Mouse (Mus musculus) layer of hippocampus, postnatal 10 days (tissue): ENCODE data around the gene Cldn7. TPM values are rescaled to one million over a fixed set of nuclear protein-coding genes. Genes with fewer than 3 reads are reported as not detected.

Experiments used
- DNase-seq, 2 experiments: peaks; one replicate each; pipeline ENCODE4 v3.0.0; 2021; ENCODE audit warnings: low spot score in 2 of 2
- total RNA-seq, 2 experiments: library from RNA; stranded (reverse); gene quantifications; 2 replicates each; pipeline ENCODE4 v1.2.3; 2021

The Cldn7 gene
- total RNA-seq, 2 experiments from 2014 or later, result not detected

DNA sequence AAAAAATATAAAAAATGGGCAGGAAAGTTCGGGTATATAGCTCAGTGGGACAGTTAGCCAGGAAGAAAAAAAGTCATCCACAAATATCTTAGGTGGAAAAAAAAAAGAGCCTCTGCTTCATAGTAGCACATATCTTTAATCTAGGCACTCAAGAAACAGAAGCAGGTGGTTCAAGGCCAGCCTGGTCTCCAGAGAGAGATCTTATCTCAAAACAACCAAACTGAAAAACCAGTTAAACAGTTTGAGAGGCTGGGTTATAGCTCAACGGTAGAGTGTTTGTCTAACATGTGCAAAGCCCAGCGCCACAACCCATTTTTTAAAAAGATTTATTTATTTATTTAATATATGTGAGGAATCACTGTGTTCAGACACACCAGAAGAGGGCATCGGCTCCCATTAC lies 31.5 kb upstream of the Cldn7 start:
- no peak for DNase-seq

DNA sequence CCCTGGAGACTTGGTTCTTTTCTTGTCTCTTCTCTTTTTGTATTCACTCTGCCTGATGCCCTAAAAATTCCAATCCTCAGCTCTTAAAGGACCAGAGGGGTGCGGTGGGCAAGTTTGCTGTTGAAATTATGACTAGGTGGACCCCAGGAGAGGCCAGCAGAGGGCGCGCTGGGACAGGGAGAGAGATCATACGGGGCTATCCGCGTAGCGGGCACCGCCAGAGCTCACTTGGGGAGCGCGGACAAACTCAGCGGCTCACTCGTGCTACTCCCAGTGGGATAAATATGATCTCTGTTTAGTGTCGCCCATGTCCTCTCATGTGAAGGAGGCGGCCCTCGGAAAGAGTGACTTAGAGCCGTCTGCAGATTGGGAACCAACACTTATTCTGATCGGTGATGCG lies 30.4 kb upstream of the Cldn7 start:
- peak; percentile 97 for DNase-seq

DNA sequence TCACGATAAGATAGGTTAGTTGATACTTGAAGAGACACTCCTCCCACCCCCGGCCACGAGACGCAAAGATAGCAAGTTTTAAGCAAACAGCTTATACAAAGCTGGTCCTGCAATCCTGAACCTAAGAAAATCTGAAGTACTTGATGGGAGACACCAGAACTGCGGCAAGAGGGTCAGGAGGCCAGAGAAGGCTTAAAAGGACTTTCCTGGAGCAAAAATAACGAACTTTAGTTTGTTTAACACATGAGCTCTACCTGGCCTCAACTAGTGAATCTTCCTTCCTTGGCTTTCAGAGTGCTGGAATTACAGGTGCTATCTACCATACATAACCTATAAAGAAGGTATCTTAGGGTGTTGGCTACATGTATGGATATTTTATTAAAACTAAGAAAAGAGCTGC lies 29.9 kb upstream of the Cldn7 start:
- no peak for DNase-seq

DNA sequence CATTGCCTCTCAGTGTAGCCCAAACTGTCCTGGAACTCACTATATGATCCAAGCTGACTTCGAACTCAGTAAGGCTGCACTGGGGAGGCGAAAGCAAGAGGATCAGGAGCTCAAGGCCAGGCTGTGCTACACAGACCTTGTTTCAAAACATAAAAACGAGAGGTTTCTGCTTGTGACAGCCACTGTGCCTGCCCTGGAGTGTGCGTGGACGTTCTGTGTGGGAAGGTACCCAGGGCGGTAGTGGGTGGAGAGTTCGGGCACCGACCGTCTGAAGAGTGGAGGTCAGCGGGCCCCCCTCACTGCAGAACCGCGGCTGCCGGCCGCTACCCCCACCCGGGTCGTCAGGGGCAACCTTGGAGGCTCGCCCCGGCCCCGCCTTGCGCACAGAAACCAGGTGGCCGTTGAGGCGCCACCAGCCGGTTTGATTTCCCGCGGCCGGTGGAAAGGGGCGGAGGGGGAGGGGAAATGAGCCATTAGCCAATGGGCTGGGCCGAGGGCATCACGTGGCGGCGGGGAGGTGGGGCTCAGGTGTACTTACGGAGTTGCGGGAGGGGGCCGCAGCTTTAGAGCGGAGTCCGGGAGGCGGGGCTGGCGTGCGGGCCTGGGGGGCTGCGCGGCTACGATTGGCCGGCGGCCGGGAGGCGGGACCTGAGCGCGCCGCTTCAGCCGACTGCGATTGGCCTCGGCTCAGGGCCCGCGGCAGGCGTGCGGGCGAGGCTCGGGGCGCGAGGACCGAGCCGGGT lies 29.3 kb upstream of the Cldn7 start, which contains the start of gene Ybx2:
Gene Ybx2, plus strand, starts transcription at position 660 of the 743 bp plus-strand sequence.
- peak; percentile 78 to 87 for DNase-seq

DNA sequence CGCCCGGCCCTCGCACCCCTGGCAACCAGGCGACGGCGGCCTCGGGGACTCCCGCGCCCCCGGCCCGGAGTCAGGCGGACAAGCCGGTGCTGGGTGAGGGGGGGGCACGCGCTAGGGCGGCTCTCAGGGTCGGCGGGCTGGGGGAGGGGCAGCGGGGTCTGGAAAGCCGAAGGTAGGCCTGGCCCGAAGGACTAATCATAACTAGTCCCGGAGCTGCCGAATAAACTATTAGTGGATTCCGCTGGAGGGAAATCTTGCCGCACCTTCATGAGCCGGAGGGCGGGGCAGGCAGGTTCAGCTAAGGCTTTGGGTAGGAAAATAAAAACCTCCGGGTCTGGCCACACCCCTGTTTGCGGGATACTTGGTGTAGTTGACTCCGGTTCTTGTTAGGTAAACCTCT lies 28.4 kb upstream of the Cldn7 start:
- no peak for DNase-seq

- no peak for DNase-seq
These were observed 27.7 kb upstream of the Cldn7 start for GRCm38 (mm10) chr11:69936714-69937347.

GRCm38 (mm10) chr11:69937385-69937784 lies 27.2 kb upstream of the Cldn7 start:
- no peak for DNase-seq

DNA sequence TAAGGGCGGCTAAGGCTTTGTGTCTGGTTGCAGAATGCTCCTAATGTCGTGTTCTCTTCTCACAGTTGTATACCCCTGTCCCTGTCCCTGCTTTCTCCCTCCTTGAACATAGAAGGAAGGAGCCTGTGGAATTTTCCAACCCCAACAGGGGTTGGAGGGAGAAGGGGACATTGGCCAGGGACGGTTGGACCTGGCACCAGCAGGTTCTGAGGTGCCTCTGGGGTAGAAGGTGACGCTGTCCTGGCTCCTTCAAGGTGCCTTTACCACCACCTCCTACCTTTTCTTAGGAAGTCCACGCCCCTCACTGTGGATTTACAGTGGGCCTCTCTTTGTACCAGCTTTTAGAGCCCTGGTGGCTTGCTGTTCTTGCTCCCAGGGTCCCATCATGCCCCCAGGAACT lies 26.7 kb upstream of the Cldn7 start:
- DNase-seq, result no peak

DNA sequence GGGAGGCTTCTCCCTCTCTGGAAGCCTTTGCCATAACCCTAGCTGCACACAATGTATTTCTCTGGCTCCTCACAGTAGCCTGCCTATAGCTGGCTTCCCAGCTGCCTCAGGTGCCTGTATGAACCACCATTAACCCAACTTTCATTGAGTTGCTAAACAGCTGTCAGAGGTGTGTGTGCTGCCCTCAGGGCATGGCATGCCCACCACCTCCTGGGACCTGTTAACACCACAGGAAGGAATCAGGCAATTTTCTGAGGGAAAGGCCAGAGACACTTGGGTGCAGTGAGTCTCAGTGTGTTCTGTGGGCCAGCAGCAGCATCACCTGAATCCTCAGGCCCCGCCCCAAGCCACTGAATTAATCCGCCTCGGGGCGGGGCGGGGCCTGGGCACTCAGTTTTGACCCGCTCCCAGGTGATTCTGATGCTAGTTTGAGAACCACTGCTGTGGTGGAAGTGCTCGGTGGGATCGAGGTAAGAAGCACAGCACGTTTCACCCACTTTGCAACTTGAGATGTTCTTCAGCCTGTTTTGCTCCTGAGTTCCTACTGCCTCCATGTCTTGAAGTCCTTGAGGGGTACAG lies 26.1 kb upstream of the Cldn7 start:
- DNase-seq, result no peak

DNA sequence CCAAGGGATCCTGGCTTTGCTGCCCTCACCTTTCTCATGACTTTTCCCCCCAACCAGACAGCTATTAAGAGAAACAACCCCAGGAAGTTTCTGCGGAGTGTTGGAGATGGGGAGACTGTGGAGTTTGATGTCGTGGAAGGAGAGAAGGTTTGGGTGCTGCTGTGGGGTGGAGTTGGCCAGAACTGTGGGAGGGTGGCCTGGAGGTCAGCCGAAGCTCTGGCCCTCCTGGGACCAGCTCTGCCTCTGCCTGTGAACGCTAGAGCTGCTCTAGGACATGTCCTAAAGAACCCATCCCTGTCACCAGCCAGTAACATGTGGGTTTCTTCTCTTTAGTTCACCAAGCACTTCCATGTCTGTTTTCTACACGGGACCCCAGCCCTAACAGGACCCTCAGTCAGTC lies 25.4 kb upstream of the Cldn7 start:
- DNase-seq, result no peak

DNA sequence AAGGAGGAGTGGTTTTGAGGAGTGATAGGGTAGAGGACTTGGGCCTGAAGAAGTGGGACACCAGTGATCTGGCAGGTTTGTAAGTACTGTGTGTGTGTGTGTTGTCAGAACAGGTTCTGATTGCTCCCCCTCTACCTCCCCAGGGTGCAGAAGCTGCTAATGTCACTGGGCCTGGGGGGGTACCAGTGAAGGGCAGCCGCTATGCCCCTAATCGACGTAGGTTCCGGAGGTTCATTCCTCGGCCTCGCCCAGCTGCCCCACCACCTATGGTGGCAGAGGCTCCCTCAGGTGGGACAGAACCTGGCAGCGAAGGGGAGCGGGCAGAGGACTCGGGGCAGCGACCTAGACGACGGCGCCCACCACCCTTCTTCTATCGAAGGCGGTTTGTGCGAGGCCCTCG lies 24.8 kb upstream of the Cldn7 start:
- DNase-seq, result no peak

- no peak for DNase-seq
These were observed 23.6 kb upstream of the Cldn7 start for GRCm38 (mm10) chr11:69940962-69941361.

DNA sequence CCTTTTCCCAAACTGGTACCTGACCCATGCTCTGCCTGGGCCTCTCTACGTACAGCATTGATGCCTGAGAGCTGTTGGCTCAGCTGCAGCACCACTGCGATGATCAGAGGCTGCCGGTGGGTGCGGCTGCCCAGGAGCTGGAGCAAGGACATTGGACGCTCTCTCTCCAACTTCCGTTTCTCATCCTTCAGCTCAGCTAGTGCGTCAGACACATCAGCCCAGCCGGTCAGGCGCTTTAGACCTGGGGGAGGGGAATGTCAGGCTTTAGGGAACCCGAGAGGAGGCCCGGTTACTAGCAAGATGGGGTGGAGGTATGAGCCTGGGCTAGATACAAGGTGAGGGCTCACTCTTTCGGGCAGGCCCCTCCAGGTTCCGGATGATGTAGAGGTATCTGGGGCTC lies 19.4 kb upstream of the Cldn7 start:
- DNase-seq, result no peak

DNA sequence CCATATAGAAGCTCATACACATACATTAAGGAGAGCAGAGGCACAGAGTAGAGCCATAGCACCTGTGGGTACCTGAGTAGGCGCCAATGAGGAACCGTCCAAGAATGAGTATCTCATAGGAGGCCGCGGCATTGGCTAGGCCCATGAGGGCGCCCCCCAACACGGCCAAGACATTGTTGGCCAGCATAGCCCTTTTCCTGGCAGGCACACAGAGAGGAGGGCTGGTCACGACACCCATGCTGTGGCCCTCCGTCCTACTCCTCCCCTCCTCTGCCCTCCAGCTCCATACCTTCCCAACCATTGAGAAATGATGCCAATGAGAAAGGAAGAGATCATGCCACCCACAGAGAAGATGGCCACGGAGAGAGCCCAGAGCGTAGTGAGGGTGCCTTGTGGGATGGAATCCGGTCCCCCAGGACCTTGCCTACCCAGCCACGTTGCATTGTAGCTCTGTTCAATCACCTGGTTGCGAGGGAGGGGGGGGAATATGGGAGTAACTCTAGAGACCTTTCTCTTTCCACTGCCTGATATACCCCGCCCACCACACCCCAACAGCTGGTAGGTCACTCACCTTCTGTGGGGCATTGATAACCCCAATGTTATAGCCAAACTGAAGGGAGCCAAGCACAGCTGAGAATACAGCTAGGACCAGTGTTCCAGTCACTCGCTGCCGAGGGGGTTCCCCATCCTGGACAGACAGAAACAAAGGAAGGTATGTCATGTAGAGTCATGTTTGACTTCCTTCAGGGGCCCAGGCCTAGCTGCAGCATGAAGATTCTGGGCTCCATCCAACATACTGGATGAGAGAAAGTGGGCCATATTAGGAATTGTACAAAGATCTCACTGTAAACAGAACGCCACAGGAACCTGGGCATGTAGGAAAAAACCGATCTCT lies 18.3 kb upstream of the Cldn7 start:
- no peak for DNase-seq

DNA sequence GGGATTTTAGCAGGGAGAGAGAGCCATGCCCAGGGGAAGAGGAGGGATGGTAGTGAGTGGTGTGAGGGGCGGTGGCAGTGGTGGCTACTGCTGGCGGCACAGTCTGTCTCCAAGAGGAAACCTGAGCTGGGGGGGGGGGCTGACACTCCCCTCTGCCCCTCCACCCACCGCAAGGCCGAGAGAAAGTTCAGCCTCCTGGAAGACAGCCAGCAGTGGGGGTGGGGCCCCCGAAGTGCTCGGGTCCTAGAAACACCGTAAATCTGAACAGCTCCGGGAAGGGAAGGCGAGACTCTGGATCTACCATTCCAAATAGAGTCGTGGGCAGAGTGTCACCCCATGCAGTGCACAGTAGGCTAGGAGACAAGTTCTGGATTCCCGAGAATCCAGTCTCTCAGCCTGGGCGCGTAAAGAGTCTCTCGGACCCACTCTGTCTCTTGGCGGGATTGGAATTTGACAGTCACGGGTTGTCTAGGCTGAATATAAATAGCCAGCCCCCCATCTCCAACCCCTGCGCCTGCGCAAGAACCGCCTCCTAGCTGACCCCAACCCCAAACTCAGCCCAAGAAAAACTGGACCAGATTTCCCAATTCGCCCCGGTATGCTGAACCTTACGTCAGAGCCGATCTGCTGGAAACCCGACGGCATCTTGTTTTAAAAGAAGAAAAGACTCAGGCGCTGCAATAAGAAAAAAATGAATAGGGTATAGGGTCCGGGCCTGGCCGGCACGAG lies 17.1 kb upstream of the Cldn7 start:
- peak in 1 of 2 experiments; percentile 19 for DNase-seq

- DNase-seq, result peak; percentile 82 to 85
These were observed 16.4 kb upstream of the Cldn7 start, which contains the start of gene Slc2a4 for GRCm38 (mm10) chr11:69948066-69948762. TSS of gene Slc2a4 (minus strand) at chr11:69948188.

DNA sequence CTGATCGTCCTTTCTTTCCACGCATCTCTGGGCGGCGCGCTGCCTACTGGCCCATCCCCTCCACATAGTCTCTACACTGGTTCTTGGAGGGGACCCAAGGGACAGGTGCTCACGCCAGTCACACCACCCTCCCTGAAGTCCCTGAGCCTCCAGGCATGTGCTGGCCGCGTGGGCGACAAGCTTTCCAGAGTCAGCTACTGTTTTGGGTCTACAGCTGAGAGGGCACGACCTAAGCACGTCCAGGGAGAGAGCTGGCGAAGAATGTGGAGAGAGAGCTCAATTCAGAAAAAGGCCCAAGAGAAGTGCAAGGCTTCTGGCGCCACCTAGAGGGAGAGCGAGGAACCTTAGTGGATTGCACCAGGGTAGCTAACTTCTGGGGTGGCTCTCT lies 15.8 kb upstream of the Cldn7 start:
- DNase-seq, result peak; percentile 85 to 89

GRCm38 (mm10) chr11:69950807-69951459 lies 13.6 kb upstream of the Cldn7 start:
- DNase-seq, result no peak

DNA sequence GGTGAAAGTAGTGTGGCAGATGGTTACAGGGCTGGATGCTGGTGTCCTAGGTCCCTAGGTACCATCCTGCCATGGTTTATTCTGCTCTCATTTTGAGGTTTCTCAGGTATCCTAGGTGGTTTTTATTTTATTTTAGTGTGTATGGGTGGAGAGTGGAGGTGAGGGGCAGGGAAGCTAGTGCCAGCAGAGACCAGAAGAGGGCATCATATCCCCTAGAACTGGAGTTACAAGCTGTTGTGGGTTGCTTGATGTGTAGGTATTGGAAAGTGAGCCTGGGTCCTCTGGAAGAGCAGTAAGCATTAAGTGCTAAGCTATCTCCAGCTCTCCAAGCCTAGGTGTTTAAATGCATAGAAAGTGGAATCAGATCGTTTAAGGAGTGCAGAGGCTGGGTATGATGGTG lies 12.3 kb upstream of the Cldn7 start:
- no peak for DNase-seq
